Mouse (Mus musculus) MEL (cell line): Measurements from ENCODE around the gene Rnf208. TPM values are rescaled to one million over a fixed set of nuclear protein-coding genes. Genes with fewer than 3 reads are reported as not detected.

Experiments used
- DNase-seq: peaks from one replicate; pipeline ENCODE4 v3.0.0; 2011; ENCODE audit warnings: low read depth, low spot score
- H3K27ac ChIP-seq: 2 replicates; pipeline ENCODE4 v1.5.1; 2012; ENCODE audit warnings: low read depth, mild to moderate bottlenecking, control low read depth, low read length, moderate library complexity; ENCODE audit not compliant: control insufficient read depth
- H3K27me3 ChIP-seq, 2 experiments: fragments of 150-350 bp in 1 of 2; sonication (generic) in 1 of 2; 2 replicates each; pipeline ENCODE4 v1.6.1; 2012; ENCODE audit warnings: low read length in 2 of 2, mild to moderate bottlenecking in 2 of 2, improper control_type of control experiment in 1 of 2, moderate library complexity in 1 of 2; ENCODE audit not compliant: insufficient read depth in 2 of 2, control insufficient read depth in 1 of 2
- H3K36me3 ChIP-seq, 2 experiments: 2 replicates each; pipeline ENCODE4 v1.6.1; 2012 to 2014; ENCODE audit warnings: low read length in 2 of 2, improper control_type of control experiment in 1 of 2, inconsistent platforms in 1 of 2, mild to moderate bottlenecking in 1 of 2; ENCODE audit not compliant: insufficient read depth in 2 of 2, control insufficient read depth in 1 of 2
- H3K4me1 ChIP-seq, 2 experiments: fragments of 150-350 bp in 1 of 2; sonication (generic) in 1 of 2; 2 replicates each; pipeline ENCODE4 v1.6.1; 2012; ENCODE audit warnings: low read length in 2 of 2, improper control_type of control experiment in 1 of 2, mild to moderate bottlenecking in 1 of 2; ENCODE audit not compliant: insufficient read depth in 2 of 2, control insufficient read depth in 1 of 2
- H3K4me3 ChIP-seq, 2 experiments: fragments of 150-350 bp in 1 of 2; sonication (generic) in 1 of 2; 2 replicates each; pipeline ENCODE4 v1.5.1; 2012; ENCODE audit warnings: low read depth in 2 of 2, low read length in 2 of 2, mild to moderate bottlenecking in 2 of 2, moderate library complexity in 2 of 2, control low read depth in 1 of 2, improper control_type of control experiment in 1 of 2; ENCODE audit not compliant: control insufficient read depth in 1 of 2, insufficient read depth in 1 of 2
- H3K79me2 ChIP-seq: 2 replicates; pipeline ENCODE4 v1.6.1; 2012; ENCODE audit warnings: mild to moderate bottlenecking, low read length, moderate library complexity; ENCODE audit not compliant: control insufficient read depth, poor library complexity, insufficient read depth
- H3K9ac ChIP-seq: 2 replicates; pipeline ENCODE4 v1.6.1; 2012; ENCODE audit warnings: low read depth, mild to moderate bottlenecking, control low read depth, low read length, moderate library complexity; ENCODE audit not compliant: control insufficient read depth, poor library complexity, severe bottlenecking
- H3K9me3 ChIP-seq: fragments of 150-350 bp; sonication (generic); replicated peaks from 2 replicates; pipeline ENCODE4 v1.6.1; 2012; ENCODE audit warnings: mild to moderate bottlenecking, low read length, improper control_type of control experiment, moderate library complexity; ENCODE audit not compliant: insufficient read depth
- BHLHE40 ChIP-seq: IDR thresholded peaks from 2 replicates; pipeline ENCODE4 v1.6.1; 2012; ENCODE audit warnings: low read depth, mild to moderate bottlenecking, inconsistent platforms, low read length, improper control_type of control experiment, borderline replicate concordance
- CHD2 ChIP-seq: IDR thresholded peaks from 2 replicates; pipeline ENCODE4 v1.6.1; 2011; ENCODE audit warnings: low read length, improper control_type of control experiment
- CTCF ChIP-seq, 3 experiments: IDR thresholded peaks in 2 of 3; conservative IDR thresholded peaks in 1 of 3; 2 replicates each; pipeline ENCODE4 v1.5.1; 2011 to 2012; ENCODE audit warnings: low read length in 3 of 3, low read depth in 2 of 3, mild to moderate bottlenecking in 2 of 3, improper control_type of control experiment in 1 of 3, inconsistent platforms in 1 of 3, mixed read lengths in 1 of 3, moderate library complexity in 1 of 3; ENCODE audit not compliant: control insufficient read depth in 1 of 3, insufficient read depth in 1 of 3, poor library complexity in 1 of 3, severe bottlenecking in 1 of 3
- E2F4 ChIP-seq: IDR thresholded peaks from 2 replicates; pipeline ENCODE4 v1.6.1; 2011; ENCODE audit warnings: low read depth, low read length, improper control_type of control experiment, borderline replicate concordance
- EP300 ChIP-seq, 2 experiments: IDR thresholded peaks; 2 replicates each; pipeline ENCODE4 v1.6.1; 2011; ENCODE audit warnings: improper control_type of control experiment in 2 of 2, low read length in 2 of 2, low read depth in 1 of 2, mild to moderate bottlenecking in 1 of 2
- HCFC1 ChIP-seq: IDR thresholded peaks from 2 replicates; pipeline ENCODE4 v1.6.1; 2012; ENCODE audit warnings: low read depth, mild to moderate bottlenecking, inconsistent platforms, low read length, improper control_type of control experiment, moderate library complexity
- JUND ChIP-seq: IDR thresholded peaks from 2 replicates; pipeline ENCODE4 v1.6.1; 2011; ENCODE audit warnings: low read depth, mild to moderate bottlenecking, improper control_type of control experiment, low read length
- MAFK ChIP-seq: IDR thresholded peaks from 2 replicates; pipeline ENCODE4 v1.6.1; 2011; ENCODE audit warnings: low read depth, mild to moderate bottlenecking, low read length, improper control_type of control experiment, borderline replicate concordance
- MAX ChIP-seq: IDR thresholded peaks from 2 replicates; pipeline ENCODE4 v1.6.1; 2011; ENCODE audit warnings: low read length, improper control_type of control experiment
- MEF2A ChIP-seq: IDR thresholded peaks from 2 replicates; pipeline ENCODE4 v1.6.1; 2014; ENCODE audit warnings: low read depth, mild to moderate bottlenecking, inconsistent platforms, low read length, improper control_type of control experiment; ENCODE audit not compliant: poor library complexity, insufficient replicate concordance, severe bottlenecking; ENCODE audit errors: extremely low read depth
- MYB ChIP-seq: IDR thresholded peaks from 2 replicates; pipeline ENCODE4 v1.6.1; 2011; ENCODE audit warnings: mild to moderate bottlenecking, low read depth, low read length, improper control_type of control experiment
- NELFE ChIP-seq: IDR thresholded peaks from 2 replicates; pipeline ENCODE4 v1.6.1; 2011; ENCODE audit warnings: low read depth, low read length, improper control_type of control experiment
- POLR2AphosphoS5 ChIP-seq: IDR thresholded peaks from 2 replicates; pipeline ENCODE4 v1.6.1; 2012; ENCODE audit warnings: low read depth, borderline replicate concordance, mild to moderate bottlenecking, inconsistent platforms, low read length, moderate library complexity, mixed read lengths
- RAD21 ChIP-seq: IDR thresholded peaks from 2 replicates; pipeline ENCODE4 v1.6.1; 2011; ENCODE audit warnings: mild to moderate bottlenecking, low read depth, low read length, improper control_type of control experiment
- SIN3A ChIP-seq: IDR thresholded peaks from 2 replicates; pipeline ENCODE4 v1.6.1; 2012; ENCODE audit warnings: low read length, improper control_type of control experiment, inconsistent platforms
- SMC3 ChIP-seq: IDR thresholded peaks from 2 replicates; pipeline ENCODE4 v1.6.1; 2011; ENCODE audit warnings: low read depth, low read length, improper control_type of control experiment
- TBP ChIP-seq: IDR thresholded peaks from 2 replicates; pipeline ENCODE4 v1.8.0; 2011; ENCODE audit warnings: low read depth, low read length, improper control_type of control experiment
- UBTF ChIP-seq: IDR thresholded peaks from 2 replicates; pipeline ENCODE4 v1.6.1; 2012; ENCODE audit warnings: low read depth, mild to moderate bottlenecking, inconsistent platforms, low read length, improper control_type of control experiment, moderate library complexity, borderline replicate concordance; ENCODE audit not compliant: insufficient read depth
- USF2 ChIP-seq, 2 experiments: IDR thresholded peaks; 2 replicates each; pipeline ENCODE4 v1.6.1; 2011 to 2012; ENCODE audit warnings: improper control_type of control experiment in 2 of 2, low read length in 2 of 2, borderline replicate concordance in 1 of 2, inconsistent platforms in 1 of 2, low read depth in 1 of 2, mild to moderate bottlenecking in 1 of 2; ENCODE audit not compliant: insufficient read depth in 1 of 2
- ZC3H11A ChIP-seq: IDR thresholded peaks from 2 replicates; pipeline ENCODE4 v1.6.1; 2012; ENCODE audit warnings: low read depth, mild to moderate bottlenecking, inconsistent platforms, low read length, improper control_type of control experiment
- ZKSCAN1 ChIP-seq: IDR thresholded peaks from 2 replicates; pipeline ENCODE4 v1.6.1; 2012; ENCODE audit warnings: low read depth, mild to moderate bottlenecking, inconsistent platforms, low read length, improper control_type of control experiment, moderate library complexity
- polyA plus RNA-seq, 2 experiments: library from polyadenylated mRNA; stranded (reverse) in 1 of 2; unstranded in 1 of 2; fragments of >175 nt in 1 of 2; fragments of >200 nt in 1 of 2; gene quantifications; 2 replicates each; pipeline versions ENCODE4 v1.2.1 to v1.2.4; 2012; ENCODE audit warnings: low replicate concordance in 2 of 2, low read depth in 1 of 2; ENCODE audit not compliant: insufficient read length in 2 of 2, insufficient read depth in 1 of 2, missing spikeins in 1 of 2
- total RNA-seq: library from RNA; depleted of rRNA; stranded (reverse); fragments of 300-350 nt; gene quantifications from 2 replicates; pipeline ENCODE4 v1.2.3, GENCODE M21; 2012

The Rnf208 gene
- total and polyA plus RNA-seq, 3 experiments, result 6.0 to 21.8 TPM; not detected in 1

DNA sequence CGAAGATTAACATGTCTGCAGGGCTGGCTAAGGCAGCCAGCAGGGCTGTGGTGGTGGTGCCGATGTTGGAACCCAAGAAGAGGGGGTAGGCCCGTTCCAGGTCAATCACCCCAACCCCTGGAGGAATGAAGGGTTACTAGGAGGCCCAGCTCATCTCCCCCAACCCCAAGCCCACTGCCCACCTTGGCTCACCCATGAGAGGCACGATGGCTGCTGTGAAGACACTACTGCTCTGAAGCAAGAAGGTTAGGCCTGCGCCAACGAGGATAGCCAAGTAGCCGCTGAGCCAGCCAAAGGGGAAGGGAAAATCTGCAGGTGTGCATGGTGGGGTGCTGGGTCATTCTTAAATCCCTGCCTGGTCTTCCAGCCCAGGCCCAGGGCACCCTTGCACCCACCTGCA lies 11.5 kb upstream of the Rnf208 start:
- no peak overlapping the region for H3K4me3 ChIP-seq
- H3K27me3 ChIP-seq, result no peaks in the 10 kb centered on the region
- H3K27ac ChIP-seq, result no peak overlapping the region
- H3K4me1 ChIP-seq, result peaks cover 11 to 32% of the 10 kb centered on the region in 2 experiments
- no peaks in the 10 kb centered on the region; the same call in 1 of the 2 replicates for H3K79me2 ChIP-seq
- TF ChIP-seq SMC3 (no peak), E2F4 (no peak), MAX (no peak), HCFC1 (no peak), EP300 (IDR thresholded peaks at IDR 0.05; ENCODE audit: low read depth in 1 of 2, low read length in 2 of 2) (no peak), JUND (no peak), MEF2A (no peak), BHLHE40 (no peak), POLR2AphosphoS5 (no peak), UBTF (no peak), NELFE (no peak), ZC3H11A (no peak), MAFK (no peak), USF2 (IDR thresholded peaks at IDR 0.05; ENCODE audit: borderline replicate concordance in 1 of 2, insufficient read depth in 1 of 2, low read depth in 1 of 2, low read length in 2 of 2) (no peak)
- H3K36me3 ChIP-seq, result peaks cover 0 to 12% of the 10 kb centered on the region in 2 experiments; a peak in 2 of 4 replicates
- H3K9me3 ChIP-seq, result no peaks in the 10 kb centered on the region
- DNase-seq, result no peak
- no peak overlapping the region for H3K9ac ChIP-seq

GRCm38 (mm10) chr2:25231038-25231437 lies 11.0 kb upstream of the Rnf208 start:
- no peaks in the 10 kb centered on the region for H3K9me3 ChIP-seq
- H3K9ac ChIP-seq, result no peak overlapping the region
- no peak overlapping the region for H3K27ac ChIP-seq
- DNase-seq, result no peak
- TF ChIP-seq SIN3A (no peak), TBP (no peak), RAD21 (no peak), CTCF (IDR thresholded peaks at IDR 0.05 in 2 of 3, conservative IDR thresholded peaks at IDR 0.05 in 1 of 3; ENCODE audit: control insufficient read depth in 1 of 3, insufficient read depth in 1 of 3, low read depth in 2 of 3, low read length in 3 of 3, poor library complexity in 1 of 3, severe bottlenecking in 1 of 3) (no peak), MEF2A (no peak), CHD2 (no peak), ZC3H11A (no peak), MYB (no peak), POLR2AphosphoS5 (no peak), ZKSCAN1 (no peak)
- peaks cover 9 to 28% of the 10 kb centered on the region in 2 experiments for H3K4me1 ChIP-seq
- no peaks in the 10 kb centered on the region; the same call in 1 of the 2 replicates for H3K79me2 ChIP-seq
- no peaks in the 10 kb centered on the region for H3K27me3 ChIP-seq
- H3K36me3 ChIP-seq, result peaks cover 0 to 8% of the 10 kb centered on the region in 2 experiments; a peak in 2 of 4 replicates
- no peak overlapping the region for H3K4me3 ChIP-seq
